Mouse (Mus musculus) small intestine, adult 10 weeks (tissue): ENCODE data around the gene Fkbp2. TPM values are rescaled to one million over a fixed set of nuclear protein-coding genes. Genes with fewer than 3 reads are reported as not detected.

Experiments
- polyA plus RNA-seq: library from polyadenylated mRNA; stranded (reverse); fragments of 350-450 nt; fragmentation: Illumina TruSeq; extraction: RNeasy Lipid Tissue Mini Kit (QIAGEN cat#74804); gene quantifications from one replicate; pipeline ENCODE4 v1.2.3, GENCODE M21; 2014; ENCODE audit warnings: low replicate concordance

The Fkbp2 gene
- 7.6 TPM for polyA plus RNA-seq

GRCm38 (mm10) chr19:6980381-6981093 lies at the start of gene Fkbp2:
TSS of gene Fkbp2 (minus strand) at chr19:6980501.

GRCm38 (mm10) chr19:7019191-7019590 lies 38.9 kb upstream of the Fkbp2 start, which contains the start of gene Fermt3:
TSS of gene Fermt3 (minus strand) at chr19:7019469.

GRCm38 (mm10) chr19:6996006-6996405 lies 15.7 kb upstream of the Fkbp2 start, which contains the start of the genes Nudt22 and Trpt1:
TSS of gene Nudt22 (minus strand) at chr19:6996117.
TSS of gene Trpt1 (plus strand) at chr19:6996131.

GRCm38 (mm10) chr19:6992011-6992858 lies 11.9 kb upstream of the Fkbp2 start, which contains the start of gene Dnajc4:
TSS of gene Dnajc4 (minus strand) at chr19:6992572.

GRCm38 (mm10) chr19:6987061-6987903 lies 7.0 kb upstream of the Fkbp2 start, which contains the start of gene Vegfb:
TSS of gene Vegfb (minus strand) at chr19:6987651.

GRCm38 (mm10) chr19:6975537-6976521 lies 4.5 kb downstream of the Fkbp2 start, which contains the start of gene Plcb3:
TSS of gene Plcb3 (minus strand) at chr19:6976470.

GRCm38 (mm10) chr19:6974211-6975205 lies 5.8 kb downstream of the Fkbp2 start, which contains the start of gene Ppp1r14b:
TSS of gene Ppp1r14b (plus strand) at chr19:6974968.

GRCm38 (mm10) chr19:6942249-6942691 lies 38.0 kb downstream of the Fkbp2 start, which contains the start of gene Gpr137:
TSS of gene Gpr137 (minus strand) at chr19:6942480.

GRCm38 (mm10) chr19:6941372-6942248 lies 38.7 kb downstream of the Fkbp2 start, which contains the start of gene Bad:
TSS of gene Bad (plus strand) at chr19:6941861.

GRCm38 (mm10) chr19:6934195-6934977 lies 45.9 kb downstream of the Fkbp2 start, which contains the start of gene Kcnk4:
TSS of gene Kcnk4 (minus strand) at chr19:6934515.

Other genes with a start within 250 kb of the Fkbp2 start
- gene Rps6ka4, start 139.9 kb downstream of the Fkbp2 start, polyA plus RNA-seq, result not detected
- gene Ccdc88b, start 122.3 kb downstream of the Fkbp2 start, polyA plus RNA-seq, result not detected
- gene Trmt112, start 70.8 kb downstream of the Fkbp2 start, polyA plus RNA-seq, result 6.8 TPM
- gene Prdx5, start 70.4 kb downstream of the Fkbp2 start, polyA plus RNA-seq, result 30.6 TPM
- gene Esrra, start 58.7 kb downstream of the Fkbp2 start, polyA plus RNA-seq, result 16.2 TPM
- gene Catsperz, start 55.1 kb downstream of the Fkbp2 start, polyA plus RNA-seq, result not detected
- gene Kcnk4, start 46.0 kb downstream of the Fkbp2 start, polyA plus RNA-seq, result not detected
- gene Bad, start 38.6 kb downstream of the Fkbp2 start, polyA plus RNA-seq, result 0.41 TPM
- not detected for gene Gpr137, start 38.0 kb downstream of the Fkbp2 start, polyA plus RNA-seq
- gene Ppp1r14b, start 5.5 kb downstream of the Fkbp2 start, polyA plus RNA-seq, result 4.2 TPM
- gene Plcb3, start 4.0 kb downstream of the Fkbp2 start, polyA plus RNA-seq, result 18.0 TPM
- gene Vegfb, start 7.2 kb upstream of the Fkbp2 start, polyA plus RNA-seq, result 1.9 TPM
- not detected for gene Dnajc4, start 12.1 kb upstream of the Fkbp2 start, polyA plus RNA-seq
- gene Nudt22, start 15.6 kb upstream of the Fkbp2 start, polyA plus RNA-seq, result not detected
- gene Trpt1, start 15.6 kb upstream of the Fkbp2 start, polyA plus RNA-seq, result 0.41 TPM
- 0.15 TPM for gene Fermt3, start 39.0 kb upstream of the Fkbp2 start, polyA plus RNA-seq
- 19.6 TPM for gene Stip1, start 59.5 kb upstream of the Fkbp2 start, polyA plus RNA-seq
- 1.7 TPM for gene Macrod1, start 76.3 kb upstream of the Fkbp2 start, polyA plus RNA-seq
- not detected for gene Flrt1, start 125.2 kb upstream of the Fkbp2 start, polyA plus RNA-seq
- 7.0 TPM for gene Otub1, start 225.8 kb upstream of the Fkbp2 start, polyA plus RNA-seq
- gene Cox8a, start 237.1 kb upstream of the Fkbp2 start, polyA plus RNA-seq, result 78.7 TPM